Mouse (Mus musculus) heart, postnatal 0 days (tissue): ENCODE data around the gene Kcnc2.

Experiments
- CTCF ChIP-seq: IDR thresholded peaks from 2 replicates; pipeline ENCODE4 v1.5.1; 2016; ENCODE audit warnings: antibody characterized with exemption, control low read depth, low read depth
- EP300 ChIP-seq: IDR thresholded peaks from 2 replicates; pipeline ENCODE4 v1.6.1; 2016; ENCODE audit warnings: antibody characterized with exemption, low read depth

GRCm38 (mm10) chr10:112317783-112318182 lies 46.9 kb downstream of the Kcnc2 start:
- TF ChIP-seq CTCF (no peak), EP300 (no peak)
